Mouse (Mus musculus): ENCODE data around the gene Gucy1a1.

GRCm38 (mm10) chr3:82067830-82068229, 77.8 kb downstream of the Gucy1a1 start:
- no peak for TF ChIP-seq CTCF (conservative IDR thresholded peaks at IDR 0.05; ENCODE audit: low read length)
- no peak for TF ChIP-seq POU5F1 (IDR thresholded peaks at IDR 0.05; ENCODE audit: borderline replicate concordance, low read length)

All from E14TG2a.4 (cell line).